Mouse (Mus musculus): ENCODE measurements around the gene Gstm3. TPM values are rescaled to one million over a fixed set of nuclear protein-coding genes. Genes with fewer than 3 reads are reported as not detected.
"Not testable (repeated sequence)": the region's sequence is repeated elsewhere in the genome, so short reads cannot be mapped to it uniquely, and the experiment has no call there.

The Gstm3 gene
- total and polyA plus RNA-seq, 3 experiments: 0.06 TPM; not detected in 2

DNA sequence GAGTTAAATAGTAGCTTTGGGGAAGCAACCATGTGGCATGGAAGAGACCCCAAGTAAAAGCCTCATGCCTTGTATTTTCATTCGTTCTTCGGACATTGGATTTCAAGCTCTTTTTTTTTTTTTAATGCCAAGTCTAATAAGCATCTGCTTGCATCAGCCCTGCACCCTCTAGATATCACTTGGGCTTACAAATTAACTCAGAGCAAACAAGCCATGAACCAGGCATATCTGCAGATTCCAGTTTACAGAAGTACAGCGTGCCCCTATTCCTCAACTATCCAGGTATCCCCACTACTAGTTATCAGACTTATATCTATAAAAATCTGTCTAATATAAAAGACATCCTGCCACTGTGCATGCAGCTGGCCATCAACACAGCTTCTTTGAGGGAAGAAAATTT is 3.0 kb upstream of the Gstm3 start:
- Histone ChIP-seq H3K4me1 (ENCODE audit: control insufficient read depth in 1 of 2, insufficient read depth in 2 of 2, low read length in 2 of 2) (no peaks in the 10 kb centered on the region), H3K9ac (ENCODE audit: control insufficient read depth, low read depth, low read length, poor library complexity, severe bottlenecking) (no peak overlapping the region), H3K4me3 (ENCODE audit: control insufficient read depth in 1 of 2, insufficient read depth in 1 of 2, low read depth in 2 of 2, low read length in 2 of 2) (no peak overlapping the region), H3K27ac (ENCODE audit: control insufficient read depth, low read depth, low read length) (no peak overlapping the region), H3K79me2 (ENCODE audit: control insufficient read depth, insufficient read depth, low read length, poor library complexity) (no peaks in the 10 kb centered on the region), H3K9me3 (replicated peaks; ENCODE audit: insufficient read depth, low read length) (no peaks in the 10 kb centered on the region), H3K27me3 (ENCODE audit: control insufficient read depth in 1 of 2, insufficient read depth in 2 of 2, low read length in 2 of 2) (peaks cover 4 to 23% of the 10 kb centered on the region in 2 experiments), H3K36me3 (ENCODE audit: control insufficient read depth in 1 of 2, insufficient read depth in 2 of 2, low read length in 2 of 2) (no peaks in the 10 kb centered on the region)
- TF ChIP-seq JUND (IDR thresholded peaks at IDR 0.05; ENCODE audit: low read depth, low read length): no peak
- no peak for TF ChIP-seq HCFC1 (IDR thresholded peaks at IDR 0.05; ENCODE audit: low read depth, low read length)
- TF ChIP-seq ZNF384 (IDR thresholded peaks at IDR 0.05; ENCODE audit: low read depth, low read length): no peak
- no peak for TF ChIP-seq ELF1 (IDR thresholded peaks at IDR 0.05; ENCODE audit: low read depth, low read length)
- TF ChIP-seq POLR2A (IDR thresholded peaks at IDR 0.05; ENCODE audit: control insufficient read depth in 1 of 2, insufficient read depth in 1 of 2, low read depth in 1 of 2, low read length in 2 of 2, poor library complexity in 1 of 2): no peak
- TF ChIP-seq MEF2A (IDR thresholded peaks at IDR 0.05; ENCODE audit: extremely low read depth, insufficient replicate concordance, low read depth, low read length, poor library complexity, severe bottlenecking): no peak
- no peak for TF ChIP-seq CTCF (IDR thresholded peaks at IDR 0.05 in 2 of 3, conservative IDR thresholded peaks at IDR 0.05 in 1 of 3; ENCODE audit: control insufficient read depth in 1 of 3, insufficient read depth in 1 of 3, low read depth in 2 of 3, low read length in 3 of 3, poor library complexity in 1 of 3, severe bottlenecking in 1 of 3)
- no peak for DNase-seq (ENCODE audit: low read depth, low spot score)

DNA sequence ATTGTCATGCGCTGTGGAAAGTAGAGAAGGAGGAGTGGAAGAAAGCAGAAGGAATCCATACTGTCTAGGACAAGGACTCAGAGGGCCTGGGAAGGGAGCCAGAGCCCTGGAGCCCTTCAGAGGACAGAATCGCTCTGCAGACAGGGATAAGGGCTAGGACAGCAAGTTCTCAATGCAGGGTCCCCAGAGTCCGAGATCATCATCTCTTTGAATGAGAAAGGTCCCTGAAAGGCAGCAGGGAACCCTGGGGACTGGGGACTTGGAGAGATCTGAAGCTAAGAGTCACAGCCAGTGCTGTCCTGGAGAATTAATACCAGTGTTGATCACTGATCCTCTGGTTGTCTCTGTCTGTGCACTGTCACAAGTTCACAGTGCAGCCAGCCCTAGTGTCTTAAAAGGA is 2.0 kb upstream of the Gstm3 start:
- not testable (repeated sequence) for DNase-seq (ENCODE audit: low read depth, low spot score); H3K79me2 ChIP-seq (ENCODE audit: control insufficient read depth, insufficient read depth, low read length, poor library complexity); H3K9me3 ChIP-seq (replicated peaks; ENCODE audit: insufficient read depth, low read length); H3K4me3 ChIP-seq (ENCODE audit: control insufficient read depth in 1 of 2, insufficient read depth in 1 of 2, low read depth in 2 of 2, low read length in 2 of 2); H3K4me1 ChIP-seq (ENCODE audit: control insufficient read depth in 1 of 2, insufficient read depth in 2 of 2, low read length in 2 of 2); H3K9ac ChIP-seq (ENCODE audit: control insufficient read depth, low read depth, low read length, poor library complexity, severe bottlenecking); H3K36me3 ChIP-seq (ENCODE audit: control insufficient read depth in 1 of 2, insufficient read depth in 2 of 2, low read length in 2 of 2); H3K27ac ChIP-seq (ENCODE audit: control insufficient read depth, low read depth, low read length)
- H3K27me3 ChIP-seq (ENCODE audit: control insufficient read depth in 1 of 2, insufficient read depth in 2 of 2, low read length in 2 of 2): peaks cover 4 to 23% of the 10 kb centered on the region in 2 experiments

DNA sequence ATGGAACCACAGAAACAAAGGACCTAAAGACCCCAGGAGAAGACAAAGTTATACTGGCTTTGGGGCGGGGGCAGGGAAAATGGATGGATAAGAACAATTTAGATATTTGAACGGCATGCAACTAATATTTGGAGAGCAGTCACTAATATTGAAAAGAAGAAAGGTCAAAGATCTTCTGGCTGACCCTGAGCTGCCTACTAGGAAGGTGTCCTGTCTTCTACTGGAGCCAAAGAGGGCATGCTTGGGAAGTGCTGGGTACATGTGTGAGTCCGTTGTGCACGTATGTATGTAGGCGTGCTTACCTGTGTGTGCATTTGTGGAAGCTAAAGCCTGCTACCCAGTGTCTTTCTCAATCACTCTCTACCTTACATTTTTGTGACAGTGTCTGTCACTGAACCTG is 2.5 kb downstream of the Gstm3 start:
- DNase-seq (ENCODE audit: low read depth, low spot score): no peak
- Histone ChIP-seq H3K27me3 (ENCODE audit: control insufficient read depth in 1 of 2, insufficient read depth in 2 of 2, low read length in 2 of 2) (peaks cover 0 to 13% of the 10 kb centered on the region in 2 experiments; a peak in 3 of 4 replicates), H3K4me3 (ENCODE audit: control insufficient read depth in 1 of 2, insufficient read depth in 1 of 2, low read depth in 2 of 2, low read length in 2 of 2) (no peak overlapping the region), H3K79me2 (ENCODE audit: control insufficient read depth, insufficient read depth, low read length, poor library complexity) (no peaks in the 10 kb centered on the region), H3K9me3 (replicated peaks; ENCODE audit: insufficient read depth, low read length) (no peaks in the 10 kb centered on the region), H3K27ac (ENCODE audit: control insufficient read depth, low read depth, low read length) (no peak overlapping the region), H3K4me1 (ENCODE audit: control insufficient read depth in 1 of 2, insufficient read depth in 2 of 2, low read length in 2 of 2) (peaks cover 3 to 17% of the 10 kb centered on the region in 2 experiments; a peak in 3 of 4 replicates), H3K9ac (ENCODE audit: control insufficient read depth, low read depth, low read length, poor library complexity, severe bottlenecking) (no peak overlapping the region), H3K36me3 (ENCODE audit: control insufficient read depth in 1 of 2, insufficient read depth in 2 of 2, low read length in 2 of 2) (peaks cover 0 to 14% of the 10 kb centered on the region in 2 experiments; a peak in 2 of 4 replicates)
- TF ChIP-seq POLR2AphosphoS2 (IDR thresholded peaks at IDR 0.05; ENCODE audit: low read length) (no peak), BHLHE40 (IDR thresholded peaks at IDR 0.05; ENCODE audit: borderline replicate concordance, low read depth, low read length) (no peak), TBP (IDR thresholded peaks at IDR 0.05; ENCODE audit: low read depth, low read length) (no peak), ELF1 (IDR thresholded peaks at IDR 0.05; ENCODE audit: low read depth, low read length) (no peak), NRF1 (IDR thresholded peaks at IDR 0.05; ENCODE audit: insufficient read depth, low read depth, low read length, poor library complexity, severe bottlenecking) (no peak), MAX (IDR thresholded peaks at IDR 0.05; ENCODE audit: low read length) (no peak), ETS1 (IDR thresholded peaks at IDR 0.05; ENCODE audit: low read depth, low read length) (no peak), POLR2A (IDR thresholded peaks at IDR 0.05; ENCODE audit: control insufficient read depth in 1 of 2, insufficient read depth in 1 of 2, low read depth in 1 of 2, low read length in 2 of 2, poor library complexity in 1 of 2) (no peak), ZMIZ1 (IDR thresholded peaks at IDR 0.05; ENCODE audit: low read depth, low read length) (no peak), MYC (IDR thresholded peaks at IDR 0.05; ENCODE audit: low read depth, low read length) (no peak)
